Mouse (Mus musculus) central nervous system, embryonic 11.5 days (tissue): ENCODE data around the gene Nhs. TPM values are rescaled to one million over a fixed set of nuclear protein-coding genes. Genes with fewer than 3 reads are reported as not detected.

Source experiments
- polyA plus RNA-seq: library from polyadenylated mRNA; depleted of rRNA; stranded (reverse); fragments of >200 nt; gene quantifications from 2 replicates; pipeline ENCODE4 v1.2.3, GENCODE M21; 2012; rRNA removed

Nhs gene
- 4.0 and 5.9 TPM in 2 replicates for polyA plus RNA-seq

GRCm38 (mm10) chrX:162159637-162160611 is at the start of gene Nhs:
Nhs (minus strand) TSS chrX:162159730.

